Mouse (Mus musculus): Measurements from ENCODE around the gene Tfam.

DNA sequence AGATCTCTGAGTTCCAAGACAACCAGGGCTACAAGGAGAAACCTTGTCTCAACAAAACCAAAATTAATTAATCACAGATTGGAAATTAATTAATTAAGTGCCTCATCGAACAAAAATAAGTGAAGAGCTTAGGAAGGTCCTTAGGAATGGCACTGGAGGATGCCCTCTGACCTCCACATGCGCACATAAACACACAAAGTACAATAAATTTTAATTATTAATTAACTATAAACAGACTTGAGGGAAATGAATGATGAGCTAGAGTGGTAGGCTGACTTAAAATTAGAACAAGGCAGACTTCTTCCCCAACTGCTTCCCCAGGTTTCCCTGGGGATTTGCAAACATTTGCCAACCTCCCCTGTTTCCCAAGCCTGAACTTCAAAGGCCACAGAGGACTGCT, 57.0 kb downstream of the Tfam start:
- no peak for TF ChIP-seq EP300 (IDR thresholded peaks at IDR 0.05)
- TF ChIP-seq CTCF (IDR thresholded peaks at IDR 0.05) = no peak
